Mouse (Mus musculus) left cerebral cortex, adult 11 months (tissue): Measurements from ENCODE around the gene Prok2.

Experiments used
- DNase-seq: peaks from one replicate; pipeline ENCODE4 v3.0.0; 2022; ENCODE audit warnings: low spot score

Prok2 gene

GRCm38 (mm10) chr6:99725971-99726561 is at the start of gene Prok2:
Gene Prok2 (minus strand): TSS chr6:99726392.
- no peak for DNase-seq

GRCm38 (mm10) chr6:99774680-99775079 is 48.5 kb upstream of the Prok2 start:
- DNase-seq = no peak

- no peak for DNase-seq
Measured at GRCm38 (mm10) chr6:99768495-99768894, 42.3 kb upstream of the Prok2 start.

GRCm38 (mm10) chr6:99764916-99765315 is 38.7 kb upstream of the Prok2 start:
- no peak for DNase-seq

GRCm38 (mm10) chr6:99762069-99762985 is 36.1 kb upstream of the Prok2 start:
- no peak for DNase-seq

GRCm38 (mm10) chr6:99756105-99756504 is 29.9 kb upstream of the Prok2 start:
- DNase-seq = no peak

- no peak for DNase-seq
Measured at GRCm38 (mm10) chr6:99751308-99751707, 25.1 kb upstream of the Prok2 start.

- DNase-seq = no peak
Measured at GRCm38 (mm10) chr6:99746275-99746674, 20.1 kb upstream of the Prok2 start.

- no peak for DNase-seq
Measured at GRCm38 (mm10) chr6:99742866-99743265, 16.7 kb upstream of the Prok2 start.

GRCm38 (mm10) chr6:99734666-99735065 is 8.5 kb upstream of the Prok2 start:
- no peak for DNase-seq

- no peak for DNase-seq
Measured at GRCm38 (mm10) chr6:99732673-99733072, 6.5 kb upstream of the Prok2 start.

- no peak for DNase-seq
Measured at GRCm38 (mm10) chr6:99731926-99732325, 5.7 kb upstream of the Prok2 start.

GRCm38 (mm10) chr6:99729853-99730252 is 3.7 kb upstream of the Prok2 start:
- DNase-seq = no peak

GRCm38 (mm10) chr6:99726576-99727303 is 548 bp upstream of the Prok2 start:
- no peak for DNase-seq

GRCm38 (mm10) chr6:99722390-99722789 is 3.8 kb downstream of the Prok2 start:
- DNase-seq = no peak

- no peak for DNase-seq
Measured at GRCm38 (mm10) chr6:99721032-99721431, 5.2 kb downstream of the Prok2 start.

- DNase-seq = no peak
Measured at GRCm38 (mm10) chr6:99715913-99716312, 10.3 kb downstream of the Prok2 start.

GRCm38 (mm10) chr6:99715191-99715590 is 11.0 kb downstream of the Prok2 start:
- no peak for DNase-seq

GRCm38 (mm10) chr6:99713256-99713655 is 12.9 kb downstream of the Prok2 start:
- no peak for DNase-seq

- DNase-seq = no peak
Measured at GRCm38 (mm10) chr6:99711576-99712101, 14.6 kb downstream of the Prok2 start.

- DNase-seq = no peak
Measured at GRCm38 (mm10) chr6:99700484-99700883, 25.7 kb downstream of the Prok2 start.
